Mouse (Mus musculus) embryonic fibroblast, embryonic 13.5 days (primary cell): ENCODE measurements at regions not wholly inside any gene's neighbourhood (a gene's known extent, or its start where the extent isn't known, plus 50 kb on each side); places are given as distances from the start of the nearest gene placed in this dataset.

Experiments used
- CTCF ChIP-seq: IDR thresholded peaks from 2 replicates; pipeline ENCODE4 v1.5.1; 2011; ENCODE audit warnings: mild to moderate bottlenecking, control low read depth, low read length, moderate library complexity, borderline replicate concordance; ENCODE audit not compliant: insufficient read depth
- POLR2A ChIP-seq: IDR thresholded peaks from 2 replicates; pipeline ENCODE4 v1.6.1; 2011; ENCODE audit warnings: low read depth, mild to moderate bottlenecking, control low read depth, low read length, moderate library complexity

DNA sequence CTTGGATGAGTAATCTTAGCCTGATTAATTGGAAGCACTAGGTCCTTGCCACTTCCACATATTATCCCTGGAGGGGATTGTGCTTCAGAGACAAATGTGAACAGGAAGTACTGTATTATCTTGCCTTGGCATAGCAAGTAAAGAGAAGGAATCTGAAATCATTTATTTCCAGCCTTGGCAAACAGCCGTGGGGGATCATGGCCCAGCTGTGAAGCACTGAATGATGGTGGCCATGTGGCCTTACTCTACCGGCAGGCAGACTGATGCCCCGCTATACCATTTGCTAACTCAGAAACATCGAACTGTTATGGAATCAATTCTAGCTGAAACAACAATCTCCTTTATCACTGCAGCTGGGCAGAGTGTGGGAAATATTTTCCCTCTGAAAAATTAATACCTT, 345.3 kb downstream of the Zfp619 start:
- no peak for TF ChIP-seq POLR2A
- TF ChIP-seq CTCF, result no peak
